In the genomic region with DNA sequence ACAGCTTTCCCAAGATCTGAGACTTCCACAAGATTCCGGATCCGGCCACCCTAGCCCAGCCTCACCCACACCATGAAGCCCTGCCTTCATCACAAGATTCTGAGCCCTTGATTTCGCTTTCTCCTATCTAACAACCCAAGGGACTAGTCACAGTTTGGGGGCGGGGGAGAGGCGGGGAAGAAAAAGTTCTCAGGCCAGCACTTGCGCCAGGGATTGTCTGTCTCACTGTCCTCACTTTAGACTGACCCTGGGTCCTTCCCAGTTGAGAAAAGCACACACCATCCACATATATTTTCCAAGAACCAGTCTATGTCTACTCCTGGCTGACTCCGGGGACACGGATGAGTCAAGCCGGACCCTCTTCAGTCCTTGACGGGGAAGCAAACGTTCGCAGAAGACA, we compare ENCODE assay signal across 8 mouse cellular contexts. TPM values are rescaled to one million over a fixed set of nuclear protein-coding genes. Genes with fewer than 3 reads are reported as not detected.
DNase-seq lines count a peak whose midpoint lies in the region; ATAC-seq and TF ChIP-seq lines count a peak whose summit lies in the region.

No protein-coding gene starts in this region.

- H3K4me3 ChIP-seq in lung, adult 2 months (replicated peaks; ENCODE audit: extremely low read depth, low read depth, low read length): peak overlapping the region; percentile 89
- peak overlapping the region; percentile 62 for H3K4me3 ChIP-seq in embryonic facial prominence, embryonic 12.5 days
- peak overlapping the region; percentile 57 for H3K4me3 ChIP-seq in intestine, embryonic 16.5 days (ENCODE audit: low read length)
- peak overlapping the region; percentile 53 for H3K4me3 ChIP-seq in neural tube, embryonic 13.5 days

- peaks cover 9% of the 10 kb centered on the region for H3K36me3 ChIP-seq in embryonic facial prominence, embryonic 12.5 days
- no peaks in the 10 kb centered on the region for H3K36me3 ChIP-seq in intestine, embryonic 16.5 days (ENCODE audit: control insufficient read depth, insufficient read depth, low read length)
- peaks cover 17% of the 10 kb centered on the region for H3K36me3 ChIP-seq in neural tube, embryonic 13.5 days

- WGBS in lung, adult 2 months: 32% methylated on average over 12 of the region's 12 CpGs
- WGBS in embryonic facial prominence, embryonic 12.5 days: 53% methylated on average over 12 of the region's 12 CpGs
- 39% methylated on average over 12 of the region's 12 CpGs for WGBS in intestine, embryonic 16.5 days
- WGBS in neural tube, embryonic 13.5 days: 53% methylated on average over 12 of the region's 12 CpGs

- no peak for TF ChIP-seq CTCF in lung, adult 2 months (IDR thresholded peaks at IDR 0.05; ENCODE audit: insufficient read depth, low read length)

- H3K4me2 ChIP-seq in embryonic facial prominence, embryonic 12.5 days (replicated peaks): peak overlapping the region; percentile 81
- H3K4me2 ChIP-seq in intestine, embryonic 16.5 days (ENCODE audit: low read depth, low read length): peak overlapping the region; percentile 87
- H3K4me2 ChIP-seq in neural tube, embryonic 13.5 days: peak overlapping the region; percentile 78

- H3K27me3 ChIP-seq in embryonic facial prominence, embryonic 12.5 days: no peaks in the 10 kb centered on the region
- H3K27me3 ChIP-seq in intestine, embryonic 16.5 days (replicated peaks; ENCODE audit: control insufficient read depth, insufficient read depth, low read length): no peaks in the 10 kb centered on the region
- no peaks in the 10 kb centered on the region for H3K27me3 ChIP-seq in neural tube, embryonic 13.5 days

- H3K27ac ChIP-seq in embryonic facial prominence, embryonic 12.5 days: no peak overlapping the region
- H3K27ac ChIP-seq in intestine, embryonic 16.5 days (ENCODE audit: low read length): no peak overlapping the region
- H3K27ac ChIP-seq in neural tube, embryonic 13.5 days (replicated peaks): no peak overlapping the region

- intact Hi-C loops in gastrocnemius, postnatal 14 days (cut with DNase I; ENCODE audit: low total_unique reads): no loop called here

- no peak for DNase-seq in lung, adult 2 months
- no peak for DNase-seq in lung, postnatal 25 days (ENCODE audit: low spot score)
- no peak for DNase-seq in gastrocnemius, postnatal 14 days
- DNase-seq in layer of hippocampus, postnatal 14 days (ENCODE audit: low spot score in 2 of 2): no peak

- peak overlapping the region; percentile 56 for H3K9ac ChIP-seq in embryonic facial prominence, embryonic 12.5 days
- peak overlapping the region; percentile 72 for H3K9ac ChIP-seq in intestine, embryonic 16.5 days (ENCODE audit: low read depth, low read length)
- peak overlapping the region; percentile 68 for H3K9ac ChIP-seq in neural tube, embryonic 13.5 days

- H3K9me3 ChIP-seq in embryonic facial prominence, embryonic 12.5 days: no peaks in the 10 kb centered on the region
- H3K9me3 ChIP-seq in intestine, embryonic 16.5 days (ENCODE audit: control insufficient read depth, low read length): no peaks in the 10 kb centered on the region
- no peaks in the 10 kb centered on the region for H3K9me3 ChIP-seq in neural tube, embryonic 13.5 days

- H3K4me1 ChIP-seq in lung, adult 2 months (ENCODE audit: control insufficient read depth, insufficient read depth, low read length): no peaks in the 10 kb centered on the region
- no peaks in the 10 kb centered on the region for H3K4me1 ChIP-seq in embryonic facial prominence, embryonic 12.5 days
- H3K4me1 ChIP-seq in intestine, embryonic 16.5 days (ENCODE audit: control insufficient read depth, insufficient read depth, low read length): peaks cover 5% of the 10 kb centered on the region
- H3K4me1 ChIP-seq in neural tube, embryonic 13.5 days (replicated peaks): peaks cover 14% of the 10 kb centered on the region

- no peak for TF ChIP-seq POLR2A in lung, adult 2 months (IDR thresholded peaks at IDR 0.05; ENCODE audit: borderline replicate concordance, extremely low read depth, low read depth, low read length)

- ATAC-seq in embryonic facial prominence, embryonic 12.5 days (ENCODE audit: insufficient number of reproducible peaks, insufficient read depth, low FRiP score, low TSS enrichment): no peak
- no peak for ATAC-seq in intestine, embryonic 16.5 days
- no peak for ATAC-seq in neural tube, embryonic 13.5 days (ENCODE audit: low read depth)
- ATAC-seq in inflammation-experienced regulatory T-cells, adult 6 months: no peak

RNA-seq across cellular contexts. Expression of a gene that starts 0.7 kb away (rescaled TPM):
- polyA plus RNA-seq in lung, adult 2 months (2012; rRNA removed): 8.7 and 10.4 TPM in 2 replicates
- polyA plus RNA-seq in embryonic facial prominence, embryonic 12.5 days (2016; fragmentation: Nextera tagmentation; extraction: Ambion mirVana): 6.6 and 7.1 TPM in 2 replicates
- polyA plus RNA-seq in intestine, embryonic 16.5 days (2015; fragmentation: Nextera tagmentation; extraction: Ambion mirVana): 3.3 and 3.4 TPM in 2 replicates
- 3.6 and 5.6 TPM in 2 replicates for polyA plus RNA-seq in neural tube, embryonic 13.5 days (2015; fragmentation: Nextera tagmentation; extraction: Ambion mirVana)
- total RNA-seq in gastrocnemius, postnatal 14 days (2021): 1 to 10 TPM; 1.6 to 1.9 TPM
- 1 to 10 TPM; 2.4 to 9.2 (median 7.8) TPM for polyA plus RNA-seq in inflammation-experienced regulatory T-cells, adult 6 months (2017; shearing (Covaris generic))
- 1 to 10 TPM; 1.7 to 2.3 TPM for total RNA-seq in layer of hippocampus, postnatal 14 days (2021)

RNA-seq across cellular contexts. Expression of a gene that starts 25.4 kb away (rescaled TPM):
- polyA plus RNA-seq in lung, adult 2 months (2012; rRNA removed): 4.7 and 6.6 TPM in 2 replicates
- 3.9 and 4.2 TPM in 2 replicates for polyA plus RNA-seq in embryonic facial prominence, embryonic 12.5 days (2016; fragmentation: Nextera tagmentation; extraction: Ambion mirVana)
- polyA plus RNA-seq in intestine, embryonic 16.5 days (2015; fragmentation: Nextera tagmentation; extraction: Ambion mirVana): 5.1 and 6.0 TPM in 2 replicates
- polyA plus RNA-seq in neural tube, embryonic 13.5 days (2015; fragmentation: Nextera tagmentation; extraction: Ambion mirVana): 0.53 and 0.58 TPM in 2 replicates
- total RNA-seq in gastrocnemius, postnatal 14 days (2021): 1 to 10 TPM; 1.9 to 3.0 TPM
- 1 to 10 TPM; 4.0 to 9.1 (median 4.3) TPM for polyA plus RNA-seq in inflammation-experienced regulatory T-cells, adult 6 months (2017; shearing (Covaris generic))
- 1 to 10 TPM; 1.0 to 1.2 TPM for total RNA-seq in layer of hippocampus, postnatal 14 days (2021)

RNA-seq across cellular contexts. Expression of a gene that starts 36.5 kb away (rescaled TPM):
- polyA plus RNA-seq in lung, adult 2 months (2012; rRNA removed): 9.7 and 9.9 TPM in 2 replicates
- 133 and 138 TPM in 2 replicates for polyA plus RNA-seq in embryonic facial prominence, embryonic 12.5 days (2016; fragmentation: Nextera tagmentation; extraction: Ambion mirVana)
- 66.7 and 76.0 TPM in 2 replicates for polyA plus RNA-seq in intestine, embryonic 16.5 days (2015; fragmentation: Nextera tagmentation; extraction: Ambion mirVana)
- 35.4 and 45.3 TPM in 2 replicates for polyA plus RNA-seq in neural tube, embryonic 13.5 days (2015; fragmentation: Nextera tagmentation; extraction: Ambion mirVana)
- total RNA-seq in gastrocnemius, postnatal 14 days (2021): 10 to 100 TPM; 14.1 to 14.9 TPM
- polyA plus RNA-seq in inflammation-experienced regulatory T-cells, adult 6 months (2017; shearing (Covaris generic)): 100 to 1,000 TPM in 1 of 3 experiments, 10 to 100 TPM in 2; 61.0 to 124 (median 76.1) TPM
- 10 to 100 TPM; 11.6 to 13.4 TPM for total RNA-seq in layer of hippocampus, postnatal 14 days (2021)
